In genomic region chr6:113936111-113936510, GRCm38 (mm10) we compare ENCODE assay signal across 22 mouse cellular contexts.
A peak's percentile ranks its signal among the peaks of the same experiment; 100 is the strongest.
DNase-seq lines count a peak whose midpoint lies in the region; ATAC-seq and TF ChIP-seq lines count a peak whose summit lies in the region.
"Had no signal": no experiment of that assay in that cellular context is flagged by ENCODE, and none has a peak within 500 bp of the region (broad histone marks: within the 10 kb centered on the region; RNA-seq: fewer than 3 reads in every experiment).

No protein-coding gene starts in this region.

- H3K9me3 ChIP-seq in CH12.LX (replicated peaks; ENCODE audit: low read length): no peaks in the 10 kb centered on the region
- H3K9me3 ChIP-seq: embryonic facial prominence, embryonic 10.5 days; intestine, embryonic 15.5 days; limb, embryonic 15.5 days had no signal

- H3K27ac ChIP-seq in CH12.LX (ENCODE audit: insufficient read depth, low read depth): no peak overlapping the region
- H3K27ac ChIP-seq in cortical plate, adult 2 months (ENCODE audit: insufficient read depth, low read length): peak overlapping the region; percentile 5
- H3K27ac ChIP-seq: embryonic facial prominence, embryonic 10.5 days; hindbrain, embryonic 14.5 days; intestine, embryonic 15.5 days; limb, embryonic 15.5 days; stomach, postnatal 0 days had no signal

- no peak for TF ChIP-seq EP300 in CH12.LX (IDR thresholded peaks at IDR 0.05; ENCODE audit: low read length)

- peaks cover 92% of the 10 kb centered on the region for H3K27me3 ChIP-seq in CH12.LX (replicated peaks)
- H3K27me3 ChIP-seq: intestine, embryonic 15.5 days; limb, embryonic 15.5 days had no signal

- in situ Hi-C loops in CH12.LX (cut with MboI; ENCODE audit: low pct_ligation_motif_present, low pct_unique_long_range_greater_than_20kb, low sequenced_read_pairs): no loop called here

- H3K9ac ChIP-seq in CH12.LX (ENCODE audit: insufficient read depth, low read depth): no peak overlapping the region
- H3K9ac ChIP-seq: hindbrain, embryonic 14.5 days; intestine, embryonic 15.5 days; limb, embryonic 15.5 days had no signal

- TF ChIP-seq POLR2A in CH12.LX (IDR thresholded peaks at IDR 0.05; ENCODE audit: low read depth, low read length): no peak
- TF ChIP-seq POLR2A in cortical plate, adult 2 months (IDR thresholded peaks at IDR 0.05; ENCODE audit: extremely low read depth, insufficient read depth, low read length): no peak

- dilution Hi-C loops in CH12.LX (cut with MboI; ENCODE audit: extremely low pct_ligation_motif_present, extremely low pct_unique_long_range_greater_than_20kb, low sequenced_read_pairs): no loop called here

- peak; percentile 22; the same call in 1 of the 2 replicates for ATAC-seq in frontal cortex, adult (ENCODE audit: low TSS enrichment)
- ATAC-seq: intestine, embryonic 15.5 days; Patski had no signal

- no peak overlapping the region for H3K4me2 ChIP-seq in CH12.LX (ENCODE audit: insufficient read depth, low read depth, poor library complexity, severe bottlenecking)
- H3K4me2 ChIP-seq: heart, embryonic 11.5 days; hindbrain, embryonic 14.5 days; intestine, embryonic 15.5 days; limb, embryonic 15.5 days had no signal

- no peaks in the 10 kb centered on the region for H3K4me1 ChIP-seq in CH12.LX (ENCODE audit: control insufficient read depth in 1 of 2, insufficient read depth in 2 of 2)
- peaks cover 20% of the 10 kb centered on the region for H3K4me1 ChIP-seq in cortical plate, adult 2 months (ENCODE audit: control insufficient read depth, insufficient read depth, low read length)
- H3K4me1 ChIP-seq: intestine, embryonic 15.5 days; limb, embryonic 15.5 days had no signal

- TF ChIP-seq CTCF in CH12.LX (conservative IDR thresholded peaks at IDR 0.05 in 1 of 2, IDR thresholded peaks at IDR 0.05 in 1 of 2; ENCODE audit: low read depth in 2 of 2, low read length in 2 of 2): no peak
- no peak for TF ChIP-seq CTCF in cortical plate, adult 2 months (IDR thresholded peaks at IDR 0.05; ENCODE audit: extremely low read depth, insufficient read depth, low read length)

- no peaks in the 10 kb centered on the region for H3K79me2 ChIP-seq in CH12.LX (replicated peaks; ENCODE audit: control insufficient read depth, extremely low read depth, insufficient read depth, poor library complexity, severe bottlenecking)

- no peak for TF ChIP-seq RAD21 in CH12.LX (IDR thresholded peaks at IDR 0.05; ENCODE audit: low read depth, low read length)

- H3K4me3 ChIP-seq in CH12.LX (replicated peaks in 1 of 3; ENCODE audit: low read depth in 2 of 3, low read length in 2 of 3, poor library complexity in 1 of 3): no peak overlapping the region
- H3K4me3 ChIP-seq in cortical plate, adult 2 months (ENCODE audit: insufficient read depth, low read length): no peak overlapping the region
- H3K4me3 ChIP-seq: embryonic facial prominence, embryonic 10.5 days; intestine, embryonic 15.5 days; limb, embryonic 15.5 days had no signal

- DNase-seq in frontal cortex, postnatal 10 days (ENCODE audit: low spot score in 2 of 2): no peak
- DNase-seq in layer of hippocampus, adult 9-11 months: peak; percentile 40
- DNase-seq in layer of hippocampus, adult 8-10 months (ENCODE audit: low spot score in 2 of 2): no peak
- DNase-seq in CH12.LX (ENCODE audit: extremely low read depth): peak; percentile 5
- no peak for DNase-seq in liver
- DNase-seq: adrenal gland, adult 8-10 months; cerebellum, adult 18-20 months; cerebellum, postnatal 36 days; gastrocnemius, postnatal 36 days; heart, postnatal 10 days; kidney, adult 9 months; kidney, postnatal 25 days; right cerebral cortex, postnatal 4 days had no signal

- H3K36me3 ChIP-seq in CH12.LX (replicated peaks in 1 of 2; ENCODE audit: control insufficient read depth in 1 of 2, insufficient read depth in 1 of 2, low read length in 1 of 2): no peaks in the 10 kb centered on the region
- H3K36me3 ChIP-seq: embryonic facial prominence, embryonic 10.5 days; intestine, embryonic 15.5 days; limb, embryonic 15.5 days had no signal

TF ChIP-seq in CH12.LX, 34 proteins besides CTCF, POLR2A, EP300 and RAD21:
- TF ChIP-seq POLR2AphosphoS2 (IDR thresholded peaks at IDR 0.05; ENCODE audit: low read depth, low read length): no peak
- TF ChIP-seq USF1 (IDR thresholded peaks at IDR 0.05; ENCODE audit: low read depth, low read length): no peak
- no peak for TF ChIP-seq ZMIZ1 (IDR thresholded peaks at IDR 0.05; ENCODE audit: low read depth, low read length)
- TF ChIP-seq KAT2A (IDR thresholded peaks at IDR 0.05; ENCODE audit: insufficient replicate concordance, low read length): no peak
- TF ChIP-seq SMC3 (IDR thresholded peaks at IDR 0.05; ENCODE audit: low read depth, low read length): no peak
- TF ChIP-seq RCOR1 (conservative IDR thresholded peaks at IDR 0.05; ENCODE audit: low read depth, low read length): no peak
- TF ChIP-seq ELF1 (IDR thresholded peaks at IDR 0.05; ENCODE audit: low read depth, low read length): no peak
- TF ChIP-seq CHD1 (IDR thresholded peaks at IDR 0.05; ENCODE audit: low read depth, low read length): no peak
- no peak for TF ChIP-seq TCF12 (IDR thresholded peaks at IDR 0.05; ENCODE audit: low read depth, low read length)
- no peak for TF ChIP-seq MEF2A (IDR thresholded peaks at IDR 0.05; ENCODE audit: borderline replicate concordance, low read depth, low read length)
- no peak for TF ChIP-seq PAX5 (IDR thresholded peaks at IDR 0.05; ENCODE audit: low read length)

Comparison
In these comparisons a context has a peak if more than half of its experiments do, and no peak if none do; other contexts are left out.
1. DNase-seq: peak in layer of hippocampus, adult 9-11 months (single experiment) and CH12.LX (single experiment); none in frontal cortex, postnatal 10 days (0 of 2), layer of hippocampus, adult 8-10 months (0 of 2) and liver (single experiment).